Mouse (Mus musculus): ENCODE data around the gene Gm29094. TPM values are rescaled to one million over a fixed set of nuclear protein-coding genes. Genes with fewer than 3 reads are reported as not detected.
A peak's percentile ranks its signal among the peaks of the same experiment; 100 is the strongest.
"Not testable (repeated sequence)": the region's sequence is repeated elsewhere in the genome, so short reads cannot be mapped to it uniquely, and the experiment has no call there.

Gene Gm29094
- polyA plus RNA-seq, 1 experiment from 2014 or later, result 0.35 TPM

DNA sequence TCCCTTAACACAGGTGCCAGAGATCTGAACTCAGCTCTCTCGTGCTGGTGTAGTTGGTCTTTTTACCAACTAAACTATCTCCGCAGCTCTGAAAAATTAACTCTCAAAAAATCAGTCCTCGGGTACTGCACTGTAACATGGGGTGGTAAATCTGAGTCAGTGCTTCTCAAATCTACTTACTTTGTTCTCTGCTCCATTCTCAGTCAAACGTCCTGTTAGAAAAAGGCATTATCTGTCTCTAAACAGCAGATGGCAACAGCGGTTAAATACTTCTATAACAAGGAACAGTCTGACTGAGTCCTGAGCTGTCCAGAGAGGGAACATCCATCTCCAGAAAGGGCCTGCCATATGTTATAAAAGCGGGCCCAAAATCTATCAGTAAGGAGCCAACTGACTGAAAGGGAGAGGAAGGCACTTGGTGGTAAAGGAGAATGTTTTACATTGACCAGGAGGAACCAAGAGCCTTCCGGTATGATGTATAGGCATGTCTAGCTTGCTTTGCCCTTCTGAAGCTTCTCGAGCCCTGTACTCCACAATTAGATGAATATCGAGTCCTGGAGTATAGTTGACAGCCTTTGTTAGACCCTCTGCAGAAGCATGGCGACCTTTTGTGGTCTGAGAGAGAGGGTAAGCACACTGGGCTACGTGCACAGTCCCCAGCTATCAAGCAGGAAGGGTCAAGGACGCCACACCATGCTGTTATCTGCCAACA, 11.3 kb downstream of the Gm29094 start, which contains the start of gene Mthfs:
Gene Mthfs, plus strand, starts transcription at position 324 of the 712 bp plus-strand sequence.
- H3K36me3 ChIP-seq (ENCODE audit: control insufficient read depth, insufficient read depth, low read length); H3K9ac ChIP-seq (replicated peaks; ENCODE audit: low read depth, low read length); H3K9me3 ChIP-seq (ENCODE audit: control insufficient read depth, low read length); H3K27me3 ChIP-seq (ENCODE audit: control insufficient read depth, insufficient read depth, low read length); H3K4me1 ChIP-seq (ENCODE audit: control insufficient read depth, insufficient read depth, low read length): not testable (repeated sequence)
- H3K4me3 ChIP-seq (ENCODE audit: low read depth, low read length), result peak within 1 kb of the TSS; percentile 18
- H3K4me2 ChIP-seq (ENCODE audit: low read depth, low read length), result peak within 1 kb of the TSS; percentile 35
- WGBS, result 25% methylated on average over 9 of the region's 12 CpGs
- ATAC-seq (ENCODE audit: low read depth), result peak; percentile 79
- H3K27ac ChIP-seq (ENCODE audit: low read depth, low read length), result peak within 1 kb of the TSS; percentile 72; the same call in 1 of the 2 replicates

DNA sequence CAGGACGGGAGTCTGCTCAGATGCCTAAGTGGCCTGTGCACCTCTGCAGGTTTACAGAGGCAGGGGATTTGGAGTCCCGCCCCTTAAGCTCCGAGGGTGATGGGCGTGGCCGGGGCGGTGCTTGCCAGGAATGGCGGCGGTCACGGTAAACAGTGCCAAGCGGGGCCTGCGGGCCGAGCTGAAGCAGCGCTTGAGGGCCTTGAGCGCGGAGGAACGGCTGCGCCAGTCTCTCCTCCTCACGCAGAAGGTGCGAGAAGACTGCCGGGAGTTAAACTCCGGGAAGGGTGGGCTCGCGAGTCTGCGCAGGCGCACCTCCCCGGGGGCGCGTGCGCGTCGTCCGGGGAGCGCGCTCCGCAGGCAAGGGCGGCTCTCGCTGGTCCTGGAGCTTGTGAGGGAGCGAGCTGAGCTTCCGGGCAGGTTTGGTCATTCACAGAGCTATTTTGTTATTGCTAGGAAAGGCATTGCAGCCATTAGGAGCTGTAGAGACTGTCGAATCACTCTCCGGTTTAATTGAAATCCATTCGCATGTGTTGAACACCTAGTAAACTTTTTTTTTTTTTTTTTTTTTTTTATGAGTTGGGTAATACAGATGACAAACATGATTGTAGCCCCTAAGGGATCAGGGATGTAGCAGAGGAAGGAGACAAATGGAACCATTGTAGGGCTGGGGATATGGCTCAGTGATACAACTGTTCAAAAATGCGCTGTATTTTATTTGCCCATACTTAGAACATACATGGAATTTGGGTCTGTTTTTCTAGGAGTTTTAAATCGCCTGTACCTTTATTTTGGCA, 12.1 kb downstream of the Gm29094 start:
- not testable (repeated sequence) for H3K27ac ChIP-seq (ENCODE audit: low read depth, low read length); H3K36me3 ChIP-seq (ENCODE audit: control insufficient read depth, insufficient read depth, low read length); H3K9me3 ChIP-seq (ENCODE audit: control insufficient read depth, low read length); H3K27me3 ChIP-seq (ENCODE audit: control insufficient read depth, insufficient read depth, low read length); H3K9ac ChIP-seq (replicated peaks; ENCODE audit: low read depth, low read length); H3K4me1 ChIP-seq (ENCODE audit: control insufficient read depth, insufficient read depth, low read length)
- peak overlapping the region; percentile 35; the same call in 1 of the 2 replicates for H3K4me2 ChIP-seq (ENCODE audit: low read depth, low read length)
- 9% methylated on average over 8 of the region's 44 CpGs for WGBS
- ATAC-seq (ENCODE audit: low read depth), result peak; percentile 95
- H3K4me3 ChIP-seq (ENCODE audit: low read depth, low read length), result peak overlapping the region; percentile 18

DNA sequence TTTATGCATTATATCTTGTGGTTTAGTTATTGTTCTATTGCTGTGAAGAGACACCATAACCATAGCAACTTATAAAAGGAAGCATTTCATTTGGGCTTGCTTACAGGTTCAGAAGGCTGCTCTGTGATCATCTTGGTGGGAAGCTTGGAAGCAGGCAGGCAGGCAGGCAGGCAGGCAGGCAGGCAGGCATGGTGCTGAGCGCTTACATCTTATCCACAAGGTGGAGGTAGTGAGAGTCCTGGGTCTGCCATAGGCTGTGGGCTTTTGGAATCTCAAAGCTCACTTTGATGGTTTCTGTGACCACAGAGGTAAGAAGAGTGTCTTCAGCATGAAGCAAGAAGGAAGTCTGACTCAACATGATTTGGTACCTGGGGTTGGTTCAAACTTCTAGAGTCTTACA, 13.2 kb downstream of the Gm29094 start:
- WGBS, result 38% methylated on average over 1 of the region's 1 CpGs
- H3K27ac ChIP-seq (ENCODE audit: low read depth, low read length); H3K9ac ChIP-seq (replicated peaks; ENCODE audit: low read depth, low read length); H3K4me2 ChIP-seq (ENCODE audit: low read depth, low read length); H3K27me3 ChIP-seq (ENCODE audit: control insufficient read depth, insufficient read depth, low read length); H3K36me3 ChIP-seq (ENCODE audit: control insufficient read depth, insufficient read depth, low read length); H3K9me3 ChIP-seq (ENCODE audit: control insufficient read depth, low read length); H3K4me3 ChIP-seq (ENCODE audit: low read depth, low read length); ATAC-seq (ENCODE audit: low read depth); H3K4me1 ChIP-seq (ENCODE audit: control insufficient read depth, insufficient read depth, low read length): not testable (repeated sequence)

DNA sequence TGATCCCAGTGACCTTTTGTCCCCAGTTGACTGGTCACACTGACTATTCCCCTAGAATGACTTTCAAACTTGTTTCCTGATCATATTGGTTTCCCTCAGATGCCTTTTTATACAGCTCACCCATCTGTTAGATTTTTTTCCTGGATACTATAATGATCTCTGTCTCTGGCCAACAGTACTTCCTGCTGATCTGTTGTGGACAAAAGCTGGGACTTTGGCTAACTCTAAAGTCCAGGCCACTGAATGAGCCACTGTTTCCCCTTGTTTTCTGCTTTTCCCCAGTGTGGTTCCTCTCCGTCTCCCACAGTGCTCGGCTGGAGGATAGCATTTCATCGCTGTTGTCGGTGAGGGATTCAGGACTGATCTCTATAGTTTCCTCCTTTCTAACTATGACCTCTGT, 19.0 kb downstream of the Gm29094 start:
- WGBS, result 89% methylated on average over 4 of the region's 4 CpGs

DNA sequence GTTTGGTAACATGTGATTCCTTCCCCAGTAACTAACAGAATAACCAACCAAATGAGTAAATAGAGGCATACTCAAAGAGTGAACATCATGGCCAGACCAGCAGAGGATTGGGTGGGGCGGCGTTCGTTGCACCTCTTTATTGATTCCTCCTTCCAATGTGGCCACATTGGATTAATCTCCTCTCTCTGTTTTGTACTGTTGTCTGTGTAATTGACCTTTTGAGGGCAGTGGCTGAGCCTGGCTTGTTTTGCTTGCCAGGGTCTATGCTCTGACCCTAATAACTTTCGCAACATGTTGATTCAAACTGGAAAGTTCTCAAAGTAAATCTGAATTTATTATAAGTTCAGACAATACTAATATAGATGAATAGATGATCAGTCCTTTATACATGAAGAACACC, 20.5 kb downstream of the Gm29094 start:
- H3K4me2 ChIP-seq (ENCODE audit: low read depth, low read length); H3K27ac ChIP-seq (ENCODE audit: low read depth, low read length); H3K27me3 ChIP-seq (ENCODE audit: control insufficient read depth, insufficient read depth, low read length); H3K4me3 ChIP-seq (ENCODE audit: low read depth, low read length); H3K9ac ChIP-seq (replicated peaks; ENCODE audit: low read depth, low read length); ATAC-seq (ENCODE audit: low read depth); H3K4me1 ChIP-seq (ENCODE audit: control insufficient read depth, insufficient read depth, low read length); H3K36me3 ChIP-seq (ENCODE audit: control insufficient read depth, insufficient read depth, low read length); H3K9me3 ChIP-seq (ENCODE audit: control insufficient read depth, low read length): not testable (repeated sequence)
- 90% methylated on average over 3 of the region's 4 CpGs for WGBS

More for the DNA sequence above, 19.0 kb downstream of the Gm29094 start:
- H3K9me3 ChIP-seq (ENCODE audit: control insufficient read depth, low read length); ATAC-seq (ENCODE audit: low read depth); H3K27me3 ChIP-seq (ENCODE audit: control insufficient read depth, insufficient read depth, low read length); H3K9ac ChIP-seq (replicated peaks; ENCODE audit: low read depth, low read length); H3K4me1 ChIP-seq (ENCODE audit: control insufficient read depth, insufficient read depth, low read length); H3K27ac ChIP-seq (ENCODE audit: low read depth, low read length); H3K36me3 ChIP-seq (ENCODE audit: control insufficient read depth, insufficient read depth, low read length); H3K4me3 ChIP-seq (ENCODE audit: low read depth, low read length); H3K4me2 ChIP-seq (ENCODE audit: low read depth, low read length): not testable (repeated sequence)

DNA sequence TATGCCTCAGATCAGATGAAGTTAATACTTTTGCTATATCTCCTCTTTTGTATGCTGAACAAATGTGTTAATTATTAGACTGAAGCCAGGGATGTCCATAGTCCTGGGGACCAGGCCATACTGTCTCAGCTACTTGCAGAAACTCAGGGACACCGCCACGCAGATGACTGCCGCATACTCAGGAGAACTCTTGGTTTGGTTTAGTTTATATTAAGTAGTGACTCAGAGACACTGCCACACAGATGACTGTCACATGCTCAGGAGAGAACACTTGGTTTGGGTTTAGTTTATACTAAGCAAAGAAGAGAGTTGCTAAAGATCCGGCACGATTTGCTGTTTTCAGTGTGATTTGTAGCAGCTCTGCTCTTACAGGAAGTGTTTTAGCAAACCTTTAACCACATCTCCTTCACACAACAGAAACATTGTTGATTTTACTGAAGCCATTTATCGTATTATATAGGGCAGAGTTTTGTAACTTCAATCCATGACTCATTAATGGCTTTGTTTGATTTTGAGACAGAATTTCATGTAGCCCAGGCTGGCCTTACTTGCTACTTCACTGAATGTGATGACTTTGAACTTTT, 21.6 kb downstream of the Gm29094 start:
- not testable (repeated sequence) for H3K4me2 ChIP-seq (ENCODE audit: low read depth, low read length); H3K4me3 ChIP-seq (ENCODE audit: low read depth, low read length); H3K9ac ChIP-seq (replicated peaks; ENCODE audit: low read depth, low read length); H3K36me3 ChIP-seq (ENCODE audit: control insufficient read depth, insufficient read depth, low read length); H3K9me3 ChIP-seq (ENCODE audit: control insufficient read depth, low read length); H3K27ac ChIP-seq (ENCODE audit: low read depth, low read length); H3K27me3 ChIP-seq (ENCODE audit: control insufficient read depth, insufficient read depth, low read length); ATAC-seq (ENCODE audit: low read depth); H3K4me1 ChIP-seq (ENCODE audit: control insufficient read depth, insufficient read depth, low read length)
- WGBS, result 94% methylated on average over 6 of the region's 6 CpGs

DNA sequence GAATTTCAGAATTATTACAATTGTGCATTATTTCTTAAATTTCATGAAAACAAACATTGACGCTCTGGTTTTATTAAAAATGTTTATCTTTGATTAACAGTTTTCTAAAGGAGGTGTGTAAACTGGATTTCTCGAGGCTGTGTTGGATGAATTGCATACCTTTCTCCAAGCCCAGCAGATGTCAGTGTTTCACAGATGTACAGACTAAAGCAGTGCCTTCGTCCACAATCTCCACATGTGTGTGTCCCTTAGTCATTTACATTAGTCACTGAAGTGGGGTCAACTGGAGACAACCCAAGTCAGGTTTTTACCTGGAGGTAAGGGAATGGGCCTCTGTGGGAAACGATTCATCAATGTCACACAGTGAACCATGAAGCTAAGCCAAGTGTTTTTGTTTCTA, 26.9 kb downstream of the Gm29094 start:
- Histone ChIP-seq H3K4me3 (ENCODE audit: low read depth, low read length) (no peak overlapping the region), H3K4me2 (ENCODE audit: low read depth, low read length) (no peak overlapping the region), H3K9me3 (ENCODE audit: control insufficient read depth, low read length) (no peaks in the 10 kb centered on the region), H3K36me3 (ENCODE audit: control insufficient read depth, insufficient read depth, low read length) (no peaks in the 10 kb centered on the region), H3K27me3 (ENCODE audit: control insufficient read depth, insufficient read depth, low read length) (no peaks in the 10 kb centered on the region), H3K27ac (ENCODE audit: low read depth, low read length) (no peak overlapping the region), H3K4me1 (ENCODE audit: control insufficient read depth, insufficient read depth, low read length) (no peaks in the 10 kb centered on the region), H3K9ac (replicated peaks; ENCODE audit: low read depth, low read length) (no peak overlapping the region)
- 60% methylated on average over 4 of the region's 4 CpGs for WGBS
- peak; percentile 84 for ATAC-seq (ENCODE audit: low read depth)

DNA sequence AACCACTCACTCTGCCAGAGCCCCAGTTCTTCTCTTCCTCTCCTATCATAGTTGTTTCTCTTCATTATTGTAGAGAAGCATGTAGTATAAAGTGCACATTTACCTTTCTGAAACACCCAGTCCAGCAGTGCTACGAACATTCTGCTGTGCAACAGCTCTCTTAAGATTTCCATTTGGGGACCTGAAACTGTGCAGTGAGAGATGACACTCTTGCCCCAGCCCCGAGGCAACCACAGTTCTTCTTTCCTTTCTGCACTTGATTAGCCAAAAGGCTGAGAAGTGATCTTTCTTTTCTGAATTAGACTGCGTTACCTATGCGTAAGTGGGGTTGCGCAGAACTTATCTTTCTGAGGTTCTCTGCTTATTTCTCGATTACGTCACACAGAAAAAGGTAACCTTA, 28.9 kb downstream of the Gm29094 start:
- Histone ChIP-seq H3K4me2 (ENCODE audit: low read depth, low read length) (no peak overlapping the region), H3K27ac (ENCODE audit: low read depth, low read length) (no peak overlapping the region), H3K9ac (replicated peaks; ENCODE audit: low read depth, low read length) (no peak overlapping the region), H3K36me3 (ENCODE audit: control insufficient read depth, insufficient read depth, low read length) (no peaks in the 10 kb centered on the region), H3K9me3 (ENCODE audit: control insufficient read depth, low read length) (no peaks in the 10 kb centered on the region), H3K27me3 (ENCODE audit: control insufficient read depth, insufficient read depth, low read length) (no peaks in the 10 kb centered on the region), H3K4me3 (ENCODE audit: low read depth, low read length) (no peak overlapping the region), H3K4me1 (ENCODE audit: control insufficient read depth, insufficient read depth, low read length) (no peaks in the 10 kb centered on the region)
- ATAC-seq (ENCODE audit: low read depth), result no peak
- 92% methylated on average over 7 of the region's 7 CpGs for WGBS

DNA sequence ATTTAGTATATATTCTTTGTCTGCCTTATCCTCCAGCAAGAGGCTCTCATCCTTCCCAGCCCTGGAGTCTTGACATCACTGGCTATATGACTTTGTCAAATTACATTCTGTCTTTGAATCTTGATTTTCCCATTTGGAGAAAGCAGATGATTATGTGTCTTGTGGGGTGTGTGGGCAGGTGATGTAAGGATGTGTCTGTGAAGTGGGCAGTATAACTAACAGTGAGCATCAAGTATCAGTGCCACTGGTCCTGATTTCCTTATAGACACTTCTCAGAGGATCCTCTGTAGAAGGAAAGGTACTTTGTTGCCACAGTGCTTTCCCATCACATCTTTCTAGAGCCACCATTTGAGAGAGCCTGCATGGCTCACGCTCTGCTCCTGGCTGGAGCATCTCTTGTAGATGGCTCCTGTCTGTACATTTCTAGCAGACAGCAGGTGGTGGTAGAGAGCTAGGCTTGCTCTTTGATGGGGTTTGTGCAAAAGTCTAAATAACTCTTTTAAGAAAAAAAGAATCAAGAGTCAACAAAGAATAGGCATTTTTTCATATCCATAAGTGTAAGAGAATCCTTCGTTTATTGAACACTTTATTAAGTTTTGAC, 31.8 kb downstream of the Gm29094 start:
- H3K4me1 ChIP-seq (ENCODE audit: control insufficient read depth, insufficient read depth, low read length); H3K36me3 ChIP-seq (ENCODE audit: control insufficient read depth, insufficient read depth, low read length); H3K27ac ChIP-seq (ENCODE audit: low read depth, low read length); H3K4me2 ChIP-seq (ENCODE audit: low read depth, low read length); H3K27me3 ChIP-seq (ENCODE audit: control insufficient read depth, insufficient read depth, low read length); H3K9ac ChIP-seq (replicated peaks; ENCODE audit: low read depth, low read length); H3K4me3 ChIP-seq (ENCODE audit: low read depth, low read length); H3K9me3 ChIP-seq (ENCODE audit: control insufficient read depth, low read length): not testable (repeated sequence)
- WGBS, result 65% methylated on average over 1 of the region's 2 CpGs
- peak; percentile 84 for ATAC-seq (ENCODE audit: low read depth)

Data from neural tube, embryonic 14.5 days (tissue).